Mouse (Mus musculus) liver, embryonic 13.5 days (tissue): ENCODE data around the gene Fhad1. TPM values are rescaled to one million over a fixed set of nuclear protein-coding genes. Genes with fewer than 3 reads are reported as not detected.
A peak's percentile ranks its signal among the peaks of the same experiment; 100 is the strongest.

ENCODE experiments used
- ATAC-seq: fragments of 200-750 bp; cut with Nextera tagmentation; 2 replicates; pipeline ENCODE4 v1.8.0; 2017; ENCODE audit warnings: low read depth, mild to moderate bottlenecking, moderate number of reproducible peaks, moderate library complexity
- DNase-seq: peaks from one replicate; pipeline ENCODE4 v3.0.0; 2022
- H3K27ac ChIP-seq: fragments of 300-500 bp; sonication (generic); 2 replicates; pipeline ENCODE4 v1.5.1; 2015; ENCODE audit warnings: moderate library complexity, mild to moderate bottlenecking, inconsistent platforms
- H3K27me3 ChIP-seq: fragments of 300-500 bp; sonication (generic); 2 replicates; pipeline ENCODE4 v1.6.1; 2015; ENCODE audit warnings: mild to moderate bottlenecking, inconsistent platforms
- H3K36me3 ChIP-seq: fragments of 300-500 bp; sonication (generic); 2 replicates; pipeline ENCODE4 v1.6.1; 2015; ENCODE audit warnings: mild to moderate bottlenecking, inconsistent platforms
- H3K4me1 ChIP-seq: fragments of 300-500 bp; sonication (generic); replicated peaks from 2 replicates; pipeline ENCODE4 v1.6.1; 2015; ENCODE audit warnings: inconsistent platforms
- H3K4me2 ChIP-seq: fragments of 300-500 bp; sonication (generic); 2 replicates; pipeline ENCODE4 v1.6.1; 2015; ENCODE audit warnings: inconsistent platforms, mild to moderate bottlenecking, moderate library complexity
- H3K4me3 ChIP-seq: fragments of 300-500 bp; sonication (generic); replicated peaks from 2 replicates; pipeline ENCODE4 v1.5.1; 2015; ENCODE audit warnings: mild to moderate bottlenecking, inconsistent platforms
- H3K9ac ChIP-seq: fragments of 300-500 bp; sonication (generic); 2 replicates; pipeline ENCODE4 v1.6.1; 2015; ENCODE audit warnings: mild to moderate bottlenecking, inconsistent platforms
- H3K9me3 ChIP-seq: fragments of 300-500 bp; sonication (generic); replicated peaks from 2 replicates; pipeline ENCODE4 v1.6.1; 2016; ENCODE audit warnings: inconsistent platforms
- WGBS: fragments of 180-500 bp; shearing (Covaris S2); methylation state at CpG from one replicate; pipeline ENCODE4 v1.1.7; 2015; ENCODE audit not compliant: insufficient replicate concordance; 5-methylcytosine and 5-hydroxymethylcytosine counted together
- polyA plus RNA-seq: library from polyadenylated mRNA; unstranded; fragments of >200 nt; fragmentation: Nextera tagmentation; extraction: Ambion mirVana; gene quantifications from 2 replicates; pipeline ENCODE4 v1.2.1, GENCODE M21; 2015

The Fhad1 gene
- polyA plus RNA-seq, 1 experiment from 2014 or later, result 0.32 TPM

GRCm38 (mm10) chr4:141964575-141964974 is 50.3 kb downstream of the Fhad1 start:
- ATAC-seq (no peak), DNase-seq (no peak)
- Histone ChIP-seq H3K4me2 (no peak overlapping the region), H3K9me3 (no peaks in the 10 kb centered on the region), H3K27me3 (no peaks in the 10 kb centered on the region), H3K4me3 (no peak overlapping the region), H3K36me3 (no peaks in the 10 kb centered on the region), H3K27ac (no peak overlapping the region), H3K4me1 (no peaks in the 10 kb centered on the region; the same call in 1 of the 2 replicates), H3K9ac (no peak overlapping the region)
- 53% methylated on average over 6 of the region's 6 CpGs for WGBS

- no peak overlapping the region for H3K4me3 ChIP-seq
- WGBS, result 62% methylated on average over 3 of the region's 3 CpGs
- no peaks in the 10 kb centered on the region for H3K27me3 ChIP-seq
- ATAC-seq (no peak), DNase-seq (no peak)
- H3K27ac ChIP-seq, result no peak overlapping the region
- no peak overlapping the region for H3K9ac ChIP-seq
- H3K9me3 ChIP-seq, result no peaks in the 10 kb centered on the region
- no peaks in the 10 kb centered on the region for H3K36me3 ChIP-seq
- H3K4me2 ChIP-seq, result no peak overlapping the region
- peaks cover under 1% of the 10 kb centered on the region; the same call in 1 of the 2 replicates for H3K4me1 ChIP-seq
Measured at GRCm38 (mm10) chr4:141963907-141964306, 51.0 kb downstream of the Fhad1 start.

- Histone ChIP-seq H3K4me3 (no peak overlapping the region), H3K9me3 (no peaks in the 10 kb centered on the region), H3K27ac (no peak overlapping the region), H3K9ac (no peak overlapping the region), H3K4me2 (no peak overlapping the region), H3K4me1 (peaks cover 8% of the 10 kb centered on the region; the same call in 1 of the 2 replicates), H3K27me3 (no peaks in the 10 kb centered on the region), H3K36me3 (no peaks in the 10 kb centered on the region)
- 8% methylated on average over 23 of the region's 23 CpGs for WGBS
- ATAC-seq (0 out of 2 replicates have a peak, but pooled peaks have one; percentile 50), DNase-seq (peak; percentile 22)
Measured at GRCm38 (mm10) chr4:141962811-141963685, 51.8 kb downstream of the Fhad1 start.

GRCm38 (mm10) chr4:141960037-141960436 is 54.8 kb downstream of the Fhad1 start:
- no peaks in the 10 kb centered on the region for H3K27me3 ChIP-seq
- H3K27ac ChIP-seq, result no peak overlapping the region
- no peak for ATAC-seq
- peaks cover 13% of the 10 kb centered on the region; the same call in 1 of the 2 replicates for H3K4me1 ChIP-seq
- H3K9me3 ChIP-seq, result no peaks in the 10 kb centered on the region
- no peak for DNase-seq
- H3K9ac ChIP-seq, result no peak overlapping the region
- 67% methylated on average over 8 of the region's 8 CpGs for WGBS
- H3K4me3 ChIP-seq, result no peak overlapping the region
- H3K4me2 ChIP-seq, result no peak overlapping the region
- no peaks in the 10 kb centered on the region for H3K36me3 ChIP-seq

GRCm38 (mm10) chr4:141959615-141960014 is 55.3 kb downstream of the Fhad1 start:
- ATAC-seq (no peak), DNase-seq (no peak)
- WGBS, result 31% methylated on average over 4 of the region's 4 CpGs

DNA sequence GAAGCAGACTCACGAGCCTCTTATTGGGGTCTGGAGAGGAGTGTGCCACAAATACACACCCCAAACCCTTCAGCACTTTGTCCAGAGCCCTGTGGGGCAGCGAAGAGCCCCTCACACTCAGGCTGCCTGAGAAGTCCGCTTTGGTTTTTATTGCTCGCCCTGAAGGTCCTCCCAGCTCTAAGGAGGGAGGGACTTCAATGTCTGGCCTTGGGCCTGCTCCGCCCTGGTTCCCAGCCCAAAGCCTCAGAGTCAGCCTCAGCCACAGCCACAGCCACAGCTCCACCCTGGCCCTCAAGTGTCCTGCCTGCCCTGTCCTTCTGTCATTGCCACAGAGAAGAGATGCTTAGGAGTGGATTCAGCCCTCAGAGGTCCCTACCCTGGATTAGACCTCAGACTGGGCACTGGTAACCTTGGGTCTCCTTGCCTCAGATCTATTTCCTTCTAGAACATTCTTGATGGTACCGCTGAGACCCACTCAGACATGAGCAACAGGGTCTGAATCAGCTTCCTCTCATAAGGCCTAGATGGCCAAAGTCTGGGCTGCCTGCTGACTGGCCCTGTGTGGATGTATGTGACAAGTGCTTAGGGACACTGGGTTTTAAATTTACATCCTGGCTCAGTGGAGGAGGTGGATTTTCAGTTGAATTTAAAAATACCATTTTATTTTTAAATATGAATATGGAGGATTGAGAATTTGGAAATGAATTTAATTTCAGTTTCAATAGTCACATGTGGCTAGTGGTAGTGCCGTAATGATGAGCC is 56.1 kb downstream of the Fhad1 start:
- Histone ChIP-seq H3K4me3 (no peak overlapping the region), H3K27ac (no peak overlapping the region), H3K36me3 (no peaks in the 10 kb centered on the region), H3K9ac (no peak overlapping the region), H3K27me3 (no peaks in the 10 kb centered on the region), H3K9me3 (no peaks in the 10 kb centered on the region), H3K4me2 (no peak overlapping the region), H3K4me1 (peaks cover 21% of the 10 kb centered on the region; the same call in 1 of the 2 replicates)
- 46% methylated on average over 7 of the region's 7 CpGs for WGBS
- ATAC-seq (no peak), DNase-seq (no peak)

More at GRCm38 (mm10) chr4:141959615-141960014, 55.3 kb downstream of the Fhad1 start:
- no peak overlapping the region for H3K27ac ChIP-seq
- H3K36me3 ChIP-seq, result no peaks in the 10 kb centered on the region
- H3K4me3 ChIP-seq, result no peak overlapping the region
- H3K9ac ChIP-seq, result no peak overlapping the region
- H3K4me2 ChIP-seq, result no peak overlapping the region
- H3K9me3 ChIP-seq, result no peaks in the 10 kb centered on the region
- H3K4me1 ChIP-seq, result peaks cover 13% of the 10 kb centered on the region; the same call in 1 of the 2 replicates
- no peaks in the 10 kb centered on the region for H3K27me3 ChIP-seq

DNA sequence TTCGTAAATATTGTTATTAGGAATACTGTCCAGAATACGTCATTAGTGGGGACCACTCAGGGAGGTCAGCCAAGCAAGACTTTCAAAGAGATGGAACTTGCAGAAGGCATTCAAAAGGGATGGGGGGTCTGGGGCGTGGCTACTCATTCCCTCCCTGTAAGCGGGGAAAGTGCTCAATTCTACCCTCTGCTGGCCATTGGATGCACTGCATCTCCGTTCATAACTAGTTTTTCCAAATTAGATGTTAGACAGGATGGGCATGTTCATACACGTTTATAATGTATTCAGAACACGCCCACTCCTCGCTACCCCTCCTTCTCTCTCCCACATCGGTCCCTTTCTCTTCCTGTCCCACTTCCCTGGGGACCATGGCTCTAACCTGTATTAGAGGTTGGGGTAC is 56.7 kb downstream of the Fhad1 start:
- H3K9ac ChIP-seq, result no peak overlapping the region
- peak; percentile 48 for DNase-seq
- H3K4me1 ChIP-seq, result peaks cover 25% of the 10 kb centered on the region
- no peak for ATAC-seq
- no peak overlapping the region for H3K4me2 ChIP-seq
- no peak overlapping the region for H3K27ac ChIP-seq
- no peak overlapping the region for H3K4me3 ChIP-seq
- WGBS, result 5% methylated on average over 9 of the region's 9 CpGs
- no peaks in the 10 kb centered on the region for H3K9me3 ChIP-seq
- H3K27me3 ChIP-seq, result no peaks in the 10 kb centered on the region
- no peaks in the 10 kb centered on the region for H3K36me3 ChIP-seq

DNA sequence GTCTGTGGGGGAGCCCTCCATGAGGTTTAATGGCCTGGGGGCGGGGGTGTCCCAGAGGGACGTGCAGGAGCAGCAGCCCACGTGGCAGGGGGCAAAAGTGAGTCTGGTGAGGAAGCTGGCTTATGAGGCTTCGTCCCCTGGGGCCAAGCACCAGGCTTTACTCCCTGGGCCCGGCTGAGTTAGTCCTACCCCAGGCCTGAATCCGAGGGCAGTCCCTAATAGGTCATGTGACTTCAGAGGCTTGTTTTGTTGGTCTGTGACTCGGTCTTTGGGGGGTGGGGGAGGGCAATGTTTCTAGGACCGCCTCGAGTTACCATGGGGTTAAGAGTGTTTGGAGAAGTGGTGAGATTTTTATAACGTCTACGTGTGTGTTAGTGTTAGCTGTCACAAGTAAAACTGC is 57.1 kb downstream of the Fhad1 start:
- no peaks in the 10 kb centered on the region for H3K36me3 ChIP-seq
- no peak overlapping the region for H3K9ac ChIP-seq
- H3K27me3 ChIP-seq, result no peaks in the 10 kb centered on the region
- no peak for DNase-seq
- H3K4me1 ChIP-seq, result peaks cover 29% of the 10 kb centered on the region
- no peak overlapping the region for H3K4me2 ChIP-seq
- H3K9me3 ChIP-seq, result no peaks in the 10 kb centered on the region
- H3K27ac ChIP-seq, result no peak overlapping the region
- no peak for ATAC-seq
- WGBS, result 27% methylated on average over 11 of the region's 11 CpGs
- H3K4me3 ChIP-seq, result no peak overlapping the region

DNA sequence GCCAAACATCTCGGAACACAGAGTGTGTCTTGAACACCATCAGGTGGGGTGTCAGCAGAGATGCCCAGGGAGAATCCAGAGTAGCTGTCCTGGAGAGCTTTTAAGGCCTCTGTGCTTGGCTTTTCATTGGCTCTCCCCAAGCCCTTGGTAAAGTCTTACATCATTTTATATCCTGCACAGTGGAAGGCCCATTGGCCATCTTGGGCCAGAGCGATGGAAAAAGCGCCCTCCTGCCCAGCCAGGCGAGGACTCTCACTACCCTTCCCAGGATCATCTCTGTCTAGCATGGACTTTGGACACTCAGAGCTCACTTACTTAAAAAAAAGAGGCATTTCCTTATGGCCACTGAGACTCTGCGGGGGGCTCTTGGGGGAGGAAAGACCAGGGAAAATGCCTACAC is 58.0 kb downstream of the Fhad1 start:
- Histone ChIP-seq H3K4me1 (peaks cover 33% of the 10 kb centered on the region), H3K36me3 (no peaks in the 10 kb centered on the region), H3K9me3 (no peaks in the 10 kb centered on the region), H3K4me3 (no peak overlapping the region), H3K4me2 (no peak overlapping the region), H3K9ac (no peak overlapping the region), H3K27ac (no peak overlapping the region), H3K27me3 (0 out of 2 replicates have a peak, but pooled peaks cover 2% of the 10 kb centered on the region)
- WGBS, result 78% methylated on average over 5 of the region's 5 CpGs
- DNase-seq (no peak), ATAC-seq (no peak)

DNA sequence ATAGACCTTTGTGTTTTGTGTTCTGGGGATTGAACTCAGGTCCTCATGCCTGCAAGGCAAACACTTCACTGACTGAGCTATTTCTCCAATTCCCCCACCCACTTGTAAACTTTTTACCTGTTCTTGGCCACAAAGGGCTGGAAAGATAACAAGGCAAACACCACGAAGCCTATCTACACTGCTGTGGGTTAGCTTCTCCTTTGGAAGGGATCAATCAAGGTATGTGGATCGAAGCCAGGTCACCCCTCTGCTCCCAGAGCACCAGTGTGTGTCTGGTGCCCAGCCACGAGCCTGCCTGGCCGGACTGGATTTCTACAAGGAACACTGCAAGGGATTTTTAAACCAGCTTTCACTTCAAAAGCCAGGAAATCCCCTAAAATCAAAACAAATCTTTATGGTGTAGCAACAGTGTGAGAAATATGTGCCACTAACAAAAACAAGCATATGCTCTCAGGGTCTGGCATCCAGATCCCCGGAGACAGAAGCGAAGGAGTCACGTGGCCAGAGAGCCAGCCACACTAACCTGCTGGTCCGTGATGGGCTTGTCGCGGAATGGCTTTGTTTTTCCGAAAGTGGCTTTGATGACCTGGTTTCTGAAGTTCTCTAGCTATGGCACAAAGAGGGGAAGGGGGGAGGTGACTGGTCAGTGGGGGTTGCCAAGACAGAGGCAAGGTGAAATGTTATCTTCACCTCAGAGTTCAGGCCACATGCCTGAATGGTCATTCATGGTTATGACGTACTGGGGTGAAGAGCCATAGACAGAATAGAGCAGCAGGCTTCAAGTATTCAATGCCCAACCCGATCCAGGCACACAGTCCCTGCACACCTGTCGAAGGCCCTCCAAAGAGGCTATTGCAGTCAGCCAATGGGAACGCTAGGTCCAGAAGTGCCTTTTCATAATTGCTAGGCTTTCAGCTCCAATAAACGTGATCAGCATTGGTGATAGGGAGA is 59.8 kb downstream of the Fhad1 start:
- H3K9ac ChIP-seq, result no peak overlapping the region
- H3K27ac ChIP-seq, result no peak overlapping the region
- no peak for ATAC-seq
- no peaks in the 10 kb centered on the region for H3K36me3 ChIP-seq
- peaks cover 33% of the 10 kb centered on the region for H3K4me1 ChIP-seq
- 56% methylated on average over 16 of the region's 16 CpGs for WGBS
- H3K9me3 ChIP-seq, result no peaks in the 10 kb centered on the region
- 0 out of 2 replicates have a peak, but pooled peaks cover 3% of the 10 kb centered on the region for H3K27me3 ChIP-seq
- H3K4me3 ChIP-seq, result no peak overlapping the region
- no peak for DNase-seq
- H3K4me2 ChIP-seq, result no peak overlapping the region
